In genomic region chr4:149197180-149197579, GRCm38 (mm10) we compare ENCODE assay signal across 21 mouse cellular contexts. TPM values are rescaled to one million over a fixed set of nuclear protein-coding genes. Genes with fewer than 3 reads are reported as not detected.
A peak's percentile ranks its signal among the peaks of the same experiment; 100 is the strongest.
DNase-seq lines count a peak whose midpoint lies in the region; ATAC-seq and TF ChIP-seq lines count a peak whose summit lies in the region.
"Had no signal": no experiment of that assay in that cellular context is flagged by ENCODE, and none has a peak within 500 bp of the region (broad histone marks: within the 10 kb centered on the region; RNA-seq: fewer than 3 reads in every experiment).

No protein-coding gene starts in this region.

- no peak overlapping the region for H3K27ac ChIP-seq in stomach, embryonic 14.5 days (ENCODE audit: low read length)
- 0 out of 2 replicates have a peak overlapping the region, but pooled peaks have one; percentile 13 for H3K27ac ChIP-seq in stomach, embryonic 15.5 days
- H3K27ac ChIP-seq in stomach, postnatal 0 days (replicated peaks), result no peak overlapping the region
- no peak overlapping the region for H3K27ac ChIP-seq in forebrain, embryonic 13.5 days
- H3K27ac ChIP-seq: embryonic facial prominence, embryonic 13.5 days; embryonic facial prominence, embryonic 15.5 days; forebrain, embryonic 10.5 days; forebrain, embryonic 12.5 days; forebrain, embryonic 15.5 days had no signal

- H3K27me3 ChIP-seq in stomach, embryonic 14.5 days (ENCODE audit: control insufficient read depth, insufficient read depth, low read length), result no peaks in the 10 kb centered on the region
- no peaks in the 10 kb centered on the region for H3K27me3 ChIP-seq in stomach, embryonic 15.5 days (replicated peaks)
- no peaks in the 10 kb centered on the region for H3K27me3 ChIP-seq in stomach, postnatal 0 days (ENCODE audit: control insufficient read depth, insufficient read depth, low read length)
- H3K27me3 ChIP-seq in forebrain, embryonic 13.5 days, result no peaks in the 10 kb centered on the region
- H3K27me3 ChIP-seq: embryonic facial prominence, embryonic 13.5 days; embryonic facial prominence, embryonic 15.5 days; forebrain, embryonic 12.5 days; forebrain, embryonic 15.5 days had no signal

- H3K9me3 ChIP-seq in stomach, embryonic 14.5 days (ENCODE audit: control insufficient read depth, low read depth, low read length), result no peaks in the 10 kb centered on the region
- no peaks in the 10 kb centered on the region for H3K9me3 ChIP-seq in stomach, embryonic 15.5 days
- no peaks in the 10 kb centered on the region for H3K9me3 ChIP-seq in stomach, postnatal 0 days (ENCODE audit: control insufficient read depth, low read length)
- no peaks in the 10 kb centered on the region for H3K9me3 ChIP-seq in forebrain, embryonic 13.5 days (replicated peaks)
- H3K9me3 ChIP-seq: embryonic facial prominence, embryonic 13.5 days; embryonic facial prominence, embryonic 15.5 days; forebrain, embryonic 10.5 days; forebrain, embryonic 12.5 days; forebrain, embryonic 15.5 days had no signal

- no peak for TF ChIP-seq EP300 in stomach, postnatal 0 days (optimal IDR thresholded peaks at IDR 0.05)

- H3K4me3 ChIP-seq in stomach, embryonic 14.5 days (ENCODE audit: low read depth, low read length), result no peak overlapping the region
- no peak overlapping the region for H3K4me3 ChIP-seq in stomach, embryonic 15.5 days (replicated peaks)
- no peak overlapping the region for H3K4me3 ChIP-seq in stomach, postnatal 0 days (ENCODE audit: low read depth, low read length)
- H3K4me3 ChIP-seq in forebrain, embryonic 13.5 days, result no peak overlapping the region
- H3K4me3 ChIP-seq: embryonic facial prominence, embryonic 13.5 days; embryonic facial prominence, embryonic 15.5 days; erythroblast, embryonic 14.5 days; forebrain, embryonic 10.5 days; forebrain, embryonic 12.5 days; forebrain, embryonic 15.5 days had no signal

- peak; percentile 19 for DNase-seq in stomach, postnatal 0 days (ENCODE audit: low spot score)
- DNase-seq: adrenal gland, adult 2 months; adrenal gland, postnatal 10 days; adrenal gland, postnatal 25 days; cerebellum, adult 11 months; cerebellum, adult 18-20 months; cerebellum, adult 9-10 months; cerebellum, postnatal 14 days; cerebellum, postnatal 36 days; embryo, embryonic 11 days; forebrain, postnatal 0 days had no signal

- H3K4me1 ChIP-seq in stomach, embryonic 14.5 days (ENCODE audit: control insufficient read depth, insufficient read depth, low read length), result no peaks in the 10 kb centered on the region
- no peaks in the 10 kb centered on the region for H3K4me1 ChIP-seq in stomach, embryonic 15.5 days
- no peaks in the 10 kb centered on the region for H3K4me1 ChIP-seq in stomach, postnatal 0 days (replicated peaks; ENCODE audit: control insufficient read depth, insufficient read depth)
- no peaks in the 10 kb centered on the region for H3K4me1 ChIP-seq in forebrain, embryonic 13.5 days
- H3K4me1 ChIP-seq: embryonic facial prominence, embryonic 13.5 days; embryonic facial prominence, embryonic 15.5 days; forebrain, embryonic 10.5 days; forebrain, embryonic 12.5 days; forebrain, embryonic 15.5 days had no signal

- no peak overlapping the region for H3K9ac ChIP-seq in stomach, embryonic 14.5 days (replicated peaks; ENCODE audit: low read depth, low read length)
- H3K9ac ChIP-seq in stomach, embryonic 15.5 days, result no peak overlapping the region
- H3K9ac ChIP-seq in stomach, postnatal 0 days (ENCODE audit: low read length), result no peak overlapping the region
- no peak overlapping the region for H3K9ac ChIP-seq in forebrain, embryonic 13.5 days
- H3K9ac ChIP-seq: embryonic facial prominence, embryonic 13.5 days; embryonic facial prominence, embryonic 15.5 days; forebrain, embryonic 12.5 days; forebrain, embryonic 15.5 days; forebrain, postnatal 0 days had no signal

- WGBS in stomach, embryonic 14.5 days, result 54% methylated on average over 1 of the region's 1 CpGs
- 62% methylated on average over 1 of the region's 1 CpGs for WGBS in stomach, embryonic 15.5 days
- WGBS in stomach, postnatal 0 days, result 61% methylated on average over 1 of the region's 1 CpGs
- WGBS in forebrain, embryonic 13.5 days, result 73% methylated on average over 1 of the region's 1 CpGs

- ATAC-seq in stomach, embryonic 14.5 days (ENCODE audit: insufficient number of reproducible peaks, insufficient read depth, low FRiP score, low read depth), result peak; percentile 56; the same call in 1 of the 2 replicates
- peak; percentile 63 for ATAC-seq in stomach, embryonic 15.5 days (ENCODE audit: insufficient read depth, low FRiP score, low read depth)
- ATAC-seq in stomach, postnatal 0 days (ENCODE audit: low FRiP score, low TSS enrichment), result peak; percentile 50; the same call in 1 of the 2 replicates
- ATAC-seq in forebrain, embryonic 13.5 days, result no peak
- no peak for ATAC-seq in monocyte, adult 5-6 weeks (replicated peaks; ENCODE audit: insufficient number of reproducible peaks, low FRiP score, low TSS enrichment, poor library complexity, severe bottlenecking)
- ATAC-seq: forebrain, embryonic 15.5 days; forebrain, postnatal 0 days had no signal

- no peak for TF ChIP-seq CTCF in stomach, postnatal 0 days (IDR thresholded peaks at IDR 0.05; ENCODE audit: low read depth)

- H3K36me3 ChIP-seq in stomach, embryonic 14.5 days (ENCODE audit: control insufficient read depth, insufficient read depth, low read length), result peaks cover 16% of the 10 kb centered on the region
- H3K36me3 ChIP-seq in stomach, embryonic 15.5 days, result 0 out of 2 replicates have a peak, but pooled peaks cover 16% of the 10 kb centered on the region
- H3K36me3 ChIP-seq in stomach, postnatal 0 days (ENCODE audit: control insufficient read depth, insufficient read depth, low read length), result peaks cover 11% of the 10 kb centered on the region
- H3K36me3 ChIP-seq in forebrain, embryonic 13.5 days (ENCODE audit: poor library complexity, severe bottlenecking), result peaks cover 91% of the 10 kb centered on the region

- H3K4me2 ChIP-seq in stomach, embryonic 14.5 days (replicated peaks; ENCODE audit: low read depth, low read length), result no peak overlapping the region
- H3K4me2 ChIP-seq in stomach, embryonic 15.5 days, result no peak overlapping the region
- no peak overlapping the region for H3K4me2 ChIP-seq in stomach, postnatal 0 days (replicated peaks; ENCODE audit: low read depth)
- H3K4me2 ChIP-seq in forebrain, embryonic 13.5 days, result no peak overlapping the region
- H3K4me2 ChIP-seq: embryonic facial prominence, embryonic 13.5 days; embryonic facial prominence, embryonic 15.5 days; forebrain, embryonic 12.5 days; forebrain, embryonic 15.5 days had no signal

RNA-seq across cellular contexts. Expression of gene Pgd, which starts 30.6 kb away (rescaled TPM):
- 66.8 and 69.3 TPM in 2 replicates for polyA plus RNA-seq in stomach, embryonic 14.5 days (2014; fragmentation: Nextera tagmentation; extraction: Ambion mirVana)
- 166 and 178 TPM in 2 replicates for polyA plus RNA-seq in stomach, embryonic 15.5 days (2015; fragmentation: Nextera tagmentation; extraction: Ambion mirVana)
- polyA plus RNA-seq in stomach, postnatal 0 days (2015; fragmentation: Nextera tagmentation; extraction: Ambion mirVana), result 266 and 290 TPM in 2 replicates
- 96.4 and 107 TPM in 2 replicates for polyA plus RNA-seq in forebrain, embryonic 13.5 days (2015; fragmentation: Nextera tagmentation; extraction: Ambion mirVana)
- 68.2 to 81.0 TPM (median 69.9 TPM) in 3 replicates for total RNA-seq in monocyte, adult 5-6 weeks (2017)

RNA-seq across cellular contexts. Expression of gene Cenps, which starts 59.8 kb away (rescaled TPM):
- polyA plus RNA-seq in stomach, embryonic 14.5 days (2014; fragmentation: Nextera tagmentation; extraction: Ambion mirVana), result 35.1 and 35.4 TPM in 2 replicates
- polyA plus RNA-seq in stomach, embryonic 15.5 days (2015; fragmentation: Nextera tagmentation; extraction: Ambion mirVana), result 22.6 and 23.7 TPM in 2 replicates
- 10.6 and 11.5 TPM in 2 replicates for polyA plus RNA-seq in stomach, postnatal 0 days (2015; fragmentation: Nextera tagmentation; extraction: Ambion mirVana)
- polyA plus RNA-seq in forebrain, embryonic 13.5 days (2015; fragmentation: Nextera tagmentation; extraction: Ambion mirVana), result 38.7 and 40.7 TPM in 2 replicates
- total RNA-seq in monocyte, adult 5-6 weeks (2017), result 0.58 to 4.5 TPM in 2 of 3 replicates, not detected in the other

Comparison
In these comparisons a context has a peak if more than half of its experiments do, and no peak if none do; other contexts are left out.
1. ATAC-seq: peak in stomach, embryonic 14.5 days (single experiment), stomach, embryonic 15.5 days (single experiment) and stomach, postnatal 0 days (single experiment); none in forebrain, embryonic 13.5 days (single experiment) and monocyte, adult 5-6 weeks (single experiment).